Mouse (Mus musculus) liver, embryonic 12.5 days (tissue): ENCODE measurements at regions not wholly inside any gene's neighbourhood (a gene's known extent, or its start where the extent isn't known, plus 50 kb on each side); places are given as distances from the start of the nearest gene placed in this dataset.
A peak's percentile ranks its signal among the peaks of the same experiment; 100 is the strongest.

ENCODE experiments used
- ATAC-seq: fragments of 200-750 bp; cut with Nextera tagmentation; 2 replicates; pipeline ENCODE4 v1.8.0; 2017; ENCODE audit warnings: moderate number of reproducible peaks, mild to moderate bottlenecking, moderate library complexity
- H3K27ac ChIP-seq: fragments of 300-500 bp; sonication (generic); 2 replicates; pipeline ENCODE4 v1.5.1; 2016; ENCODE audit warnings: mild to moderate bottlenecking
- H3K27me3 ChIP-seq: fragments of 300-500 bp; sonication (generic); replicated peaks from 2 replicates; pipeline ENCODE4 v1.6.1; 2016; ENCODE audit warnings: mild to moderate bottlenecking, moderate library complexity
- H3K36me3 ChIP-seq: fragments of 300-500 bp; sonication (generic); 2 replicates; pipeline ENCODE4 v1.6.1; 2016; ENCODE audit warnings: mild to moderate bottlenecking, moderate library complexity
- H3K4me1 ChIP-seq: fragments of 300-500 bp; sonication (generic); 2 replicates; pipeline ENCODE4 v1.6.1; 2016
- H3K4me2 ChIP-seq: fragments of 300-500 bp; sonication (generic); 2 replicates; pipeline ENCODE4 v1.6.1; 2016; ENCODE audit warnings: mild to moderate bottlenecking, moderate library complexity
- H3K4me3 ChIP-seq: fragments of 300-500 bp; sonication (generic); 2 replicates; pipeline ENCODE4 v1.5.1; 2016; ENCODE audit warnings: mild to moderate bottlenecking, moderate library complexity
- H3K9ac ChIP-seq: fragments of 300-500 bp; sonication (generic); 2 replicates; pipeline ENCODE4 v1.6.1; 2016; ENCODE audit warnings: mild to moderate bottlenecking, moderate library complexity
- H3K9me3 ChIP-seq: fragments of 300-500 bp; sonication (generic); replicated peaks from 2 replicates; pipeline ENCODE4 v1.6.1; 2016; ENCODE audit warnings: mild to moderate bottlenecking, moderate library complexity
- WGBS: fragments of 180-500 bp; shearing (Covaris S2); methylation state at CpG from one replicate; pipeline ENCODE4 v1.1.7; 2016; ENCODE audit not compliant: insufficient replicate concordance; 5-methylcytosine and 5-hydroxymethylcytosine counted together

- 47% methylated on average over 4 of the region's 4 CpGs for WGBS
- no peak for ATAC-seq
- no peak overlapping the region for H3K4me2 ChIP-seq
Measured at GRCm38 (mm10) chr3:66646251-66646650, 334.9 kb upstream of the Rsrc1 start.

GRCm38 (mm10) chr3:66649271-66649670, 331.9 kb upstream of the Rsrc1 start:
- WGBS = 82% methylated on average over 4 of the region's 4 CpGs
- no peak overlapping the region for H3K4me3 ChIP-seq
- no peak for ATAC-seq
- H3K9me3 ChIP-seq = no peaks in the 10 kb centered on the region
- H3K4me1 ChIP-seq = peaks cover 30% of the 10 kb centered on the region
- no peak overlapping the region for H3K9ac ChIP-seq
- no peak overlapping the region for H3K27ac ChIP-seq
- no peaks in the 10 kb centered on the region for H3K36me3 ChIP-seq
- no peaks in the 10 kb centered on the region for H3K27me3 ChIP-seq
- no peak overlapping the region for H3K4me2 ChIP-seq

More at GRCm38 (mm10) chr3:66646251-66646650, 334.9 kb upstream of the Rsrc1 start:
- Histone ChIP-seq H3K4me1 (peaks cover 14% of the 10 kb centered on the region), H3K4me3 (no peak overlapping the region), H3K27me3 (no peaks in the 10 kb centered on the region), H3K27ac (no peak overlapping the region), H3K9ac (no peak overlapping the region), H3K36me3 (no peaks in the 10 kb centered on the region), H3K9me3 (no peaks in the 10 kb centered on the region)

- Histone ChIP-seq H3K4me3 (no peak overlapping the region), H3K9ac (no peak overlapping the region), H3K4me2 (no peak overlapping the region), H3K9me3 (no peaks in the 10 kb centered on the region), H3K36me3 (no peaks in the 10 kb centered on the region), H3K27ac (no peak overlapping the region), H3K4me1 (peaks cover 39% of the 10 kb centered on the region), H3K27me3 (no peaks in the 10 kb centered on the region)
- peak; percentile 52; the same call in 1 of the 2 replicates for ATAC-seq
- 63% methylated on average over 15 of the region's 15 CpGs for WGBS
Measured at GRCm38 (mm10) chr3:66650076-66650748, 331.0 kb upstream of the Rsrc1 start.

- Histone ChIP-seq H3K4me3 (no peak overlapping the region), H3K4me1 (peaks cover 46% of the 10 kb centered on the region), H3K36me3 (no peaks in the 10 kb centered on the region), H3K4me2 (no peak overlapping the region), H3K27me3 (no peaks in the 10 kb centered on the region), H3K27ac (no peak overlapping the region), H3K9ac (no peak overlapping the region), H3K9me3 (no peaks in the 10 kb centered on the region)
- WGBS = 73% methylated on average over 16 of the region's 16 CpGs
- ATAC-seq = no peak
Measured at GRCm38 (mm10) chr3:66650749-66651472, 330.3 kb upstream of the Rsrc1 start.

GRCm38 (mm10) chr3:66652139-66652846, 328.9 kb upstream of the Rsrc1 start:
- Histone ChIP-seq H3K27me3 (no peaks in the 10 kb centered on the region), H3K9ac (0 out of 2 replicates have a peak overlapping the region, but pooled peaks have one; percentile 14), H3K9me3 (no peaks in the 10 kb centered on the region), H3K27ac (peak overlapping the region; percentile 57), H3K4me3 (0 out of 2 replicates have a peak overlapping the region, but pooled peaks have one; percentile 12), H3K4me1 (peaks cover 60% of the 10 kb centered on the region), H3K36me3 (no peaks in the 10 kb centered on the region), H3K4me2 (peak overlapping the region; percentile 57)
- ATAC-seq = peak; percentile 70
- 30% methylated on average over 7 of the region's 7 CpGs for WGBS

GRCm38 (mm10) chr3:66653961-66654360, 327.2 kb upstream of the Rsrc1 start:
- WGBS = 74% methylated on average over 2 of the region's 2 CpGs
- Histone ChIP-seq H3K4me3 (no peak overlapping the region), H3K27ac (no peak overlapping the region), H3K4me1 (peaks cover 61% of the 10 kb centered on the region), H3K27me3 (no peaks in the 10 kb centered on the region), H3K9ac (no peak overlapping the region), H3K36me3 (no peaks in the 10 kb centered on the region), H3K4me2 (no peak overlapping the region), H3K9me3 (no peaks in the 10 kb centered on the region)
- ATAC-seq = no peak

GRCm38 (mm10) chr3:66654860-66655259, 326.3 kb upstream of the Rsrc1 start:
- Histone ChIP-seq H3K4me2 (no peak overlapping the region), H3K27me3 (no peaks in the 10 kb centered on the region), H3K4me1 (peaks cover 61% of the 10 kb centered on the region), H3K9ac (no peak overlapping the region), H3K27ac (no peak overlapping the region), H3K9me3 (no peaks in the 10 kb centered on the region), H3K4me3 (no peak overlapping the region), H3K36me3 (no peaks in the 10 kb centered on the region)
- WGBS = 5% methylated on average over 1 of the region's 1 CpGs
- ATAC-seq = peak; percentile 71

GRCm38 (mm10) chr3:66656458-66656857, 324.7 kb upstream of the Rsrc1 start:
- no peak overlapping the region for H3K27ac ChIP-seq
- peaks cover 64% of the 10 kb centered on the region for H3K4me1 ChIP-seq
- no peak overlapping the region for H3K4me3 ChIP-seq
- WGBS = 33% methylated on average over 5 of the region's 5 CpGs
- ATAC-seq = peak; percentile 54; the same call in 1 of the 2 replicates
- peak overlapping the region; percentile 25 for H3K4me2 ChIP-seq
- no peaks in the 10 kb centered on the region for H3K27me3 ChIP-seq
- no peaks in the 10 kb centered on the region for H3K36me3 ChIP-seq
- no peaks in the 10 kb centered on the region for H3K9me3 ChIP-seq
- H3K9ac ChIP-seq = no peak overlapping the region

GRCm38 (mm10) chr3:66660555-66660954, 320.6 kb upstream of the Rsrc1 start:
- peak overlapping the region; percentile 34; the same call in 1 of the 2 replicates for H3K4me2 ChIP-seq

GRCm38 (mm10) chr3:66661826-66662618, 319.2 kb upstream of the Rsrc1 start:
- H3K27ac ChIP-seq = no peak overlapping the region
- H3K9ac ChIP-seq = no peak overlapping the region
- no peak for ATAC-seq
- no peak overlapping the region for H3K4me2 ChIP-seq
- H3K36me3 ChIP-seq = no peaks in the 10 kb centered on the region
- peaks cover 20% of the 10 kb centered on the region for H3K4me1 ChIP-seq
- no peaks in the 10 kb centered on the region for H3K27me3 ChIP-seq
- no peaks in the 10 kb centered on the region for H3K9me3 ChIP-seq
- H3K4me3 ChIP-seq = no peak overlapping the region
- 69% methylated on average over 8 of the region's 8 CpGs for WGBS

More at GRCm38 (mm10) chr3:66660555-66660954, 320.6 kb upstream of the Rsrc1 start:
- H3K9me3 ChIP-seq = no peaks in the 10 kb centered on the region
- ATAC-seq = peak; percentile 80
- H3K4me1 ChIP-seq = peaks cover 35% of the 10 kb centered on the region
- H3K9ac ChIP-seq = no peak overlapping the region
- H3K36me3 ChIP-seq = no peaks in the 10 kb centered on the region
- H3K27me3 ChIP-seq = no peaks in the 10 kb centered on the region
- no peak overlapping the region for H3K4me3 ChIP-seq
- H3K27ac ChIP-seq = no peak overlapping the region
- 15% methylated on average over 5 of the region's 5 CpGs for WGBS

- no peak overlapping the region for H3K4me2 ChIP-seq
- ATAC-seq = no peak
- H3K4me1 ChIP-seq = no peaks in the 10 kb centered on the region
- H3K9ac ChIP-seq = no peak overlapping the region
- 62% methylated on average over 8 of the region's 8 CpGs for WGBS
- H3K36me3 ChIP-seq = no peaks in the 10 kb centered on the region
- no peak overlapping the region for H3K27ac ChIP-seq
- H3K9me3 ChIP-seq = no peaks in the 10 kb centered on the region
- H3K4me3 ChIP-seq = no peak overlapping the region
- H3K27me3 ChIP-seq = no peaks in the 10 kb centered on the region
Measured at GRCm38 (mm10) chr3:66683589-66684286, 297.5 kb upstream of the Rsrc1 start.
